Mouse (Mus musculus) spleen, adult 2 months (tissue): ENCODE measurements around the gene Pdss2.

Experiments used
- CTCF ChIP-seq: fragments of 200-500 bp; IDR thresholded peaks from 2 replicates; pipeline ENCODE4 v1.5.1; 2011; ENCODE audit warnings: mild to moderate bottlenecking, inconsistent platforms; ENCODE audit not compliant: insufficient read depth, insufficient read length, insufficient replicate concordance; ENCODE audit errors: extremely low read depth
- POLR2A ChIP-seq: fragments of 200-500 bp; IDR thresholded peaks from 2 replicates; pipeline ENCODE4 v1.6.1; 2011; ENCODE audit warnings: low read depth, low read length, inconsistent platforms

DNA sequence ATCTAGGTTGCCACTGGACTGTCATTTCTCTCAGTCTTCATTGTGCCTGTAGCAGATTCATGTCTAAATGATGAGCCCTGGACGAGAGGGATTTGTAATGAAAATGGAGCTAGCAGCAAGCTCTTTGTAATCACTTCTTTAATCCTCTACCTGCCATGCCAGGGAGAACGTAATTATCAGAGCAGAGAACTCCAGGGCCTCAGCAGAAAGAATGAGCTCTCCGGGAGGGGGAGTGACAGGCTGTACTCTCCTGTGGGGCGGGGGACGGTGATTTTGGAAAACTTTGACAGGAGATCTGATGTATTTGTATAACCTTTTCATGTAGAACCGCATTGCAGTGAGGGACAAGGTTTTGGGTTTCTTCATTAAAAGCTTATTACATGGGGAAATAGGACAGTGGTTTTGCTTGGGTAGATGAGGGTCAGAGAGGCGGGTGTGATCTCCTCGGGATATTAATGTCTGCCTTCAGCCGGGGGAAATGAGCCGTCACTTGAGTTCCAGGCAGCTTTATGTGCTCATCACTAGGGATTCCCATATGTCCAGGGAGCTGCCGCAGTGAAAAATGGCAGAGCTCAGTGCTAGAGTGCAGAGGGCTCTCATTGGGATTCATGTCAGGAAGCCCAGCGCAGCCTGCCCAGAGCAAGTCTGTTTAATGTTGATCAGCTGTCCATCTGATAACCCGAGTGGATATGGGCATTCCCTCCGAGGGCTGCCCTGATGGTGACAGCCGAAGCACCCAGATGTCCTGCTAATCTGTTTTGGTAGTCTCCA, 110.8 kb downstream of the Pdss2 start:
- TF ChIP-seq CTCF (no peak), POLR2A (no peak)
